Mouse (Mus musculus) ovary, adult 18-20 months (tissue): ENCODE results near the gene H2-T24.
A peak's percentile ranks its signal among the peaks of the same experiment; 100 is the strongest.
"Not testable (repeated sequence)": the region's sequence is repeated elsewhere in the genome, so short reads cannot be mapped to it uniquely, and the experiment has no call there.

Source experiments
- DNase-seq: peaks from one replicate; pipeline ENCODE4 v3.0.0; 2022; ENCODE audit warnings: low spot score, mixed read lengths

The H2-T24 gene

DNA sequence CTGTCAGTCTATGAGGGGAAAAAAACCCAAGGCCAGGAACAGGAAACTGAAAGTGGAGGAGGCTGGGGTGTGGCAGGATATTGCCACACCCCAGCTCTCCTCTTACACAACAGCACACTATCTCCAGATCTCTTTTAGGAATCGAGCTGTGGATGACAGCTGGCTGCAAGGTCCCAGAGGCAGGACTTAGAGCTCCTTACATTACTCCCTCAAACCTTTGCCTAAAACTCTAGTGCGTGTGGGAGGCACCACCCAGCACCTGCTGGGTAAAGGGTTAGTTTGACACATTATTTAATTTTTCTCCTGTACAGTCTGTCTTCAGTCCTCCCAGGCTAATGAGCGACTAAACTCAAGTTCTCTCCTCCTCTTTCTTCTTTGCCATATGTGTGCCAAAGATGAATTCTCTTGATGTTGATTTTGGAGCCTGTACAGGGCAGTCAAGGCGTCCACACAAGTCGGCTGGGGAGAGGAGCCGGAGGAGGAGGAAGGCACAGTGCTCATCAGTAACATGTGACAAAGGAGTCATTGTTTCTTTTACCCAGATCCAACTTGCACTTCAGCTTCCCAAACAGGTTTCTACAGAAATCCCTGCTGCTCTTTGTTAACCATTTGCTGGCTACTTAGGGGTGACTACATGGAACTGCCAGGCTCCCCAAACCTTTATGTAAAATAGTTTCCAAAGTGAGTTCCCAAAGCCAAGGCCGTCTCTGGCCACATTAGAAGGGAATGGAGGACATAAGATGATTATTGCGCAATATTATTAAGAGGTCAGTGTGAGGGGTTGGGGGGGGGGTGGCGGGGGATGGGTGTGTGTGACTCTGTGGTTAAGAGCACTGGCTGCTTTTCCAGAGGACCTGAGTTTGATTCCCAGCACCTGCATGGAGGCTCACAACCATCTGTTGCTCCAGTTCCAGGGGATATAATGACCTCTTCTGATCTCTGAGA, 3.6 kb upstream of the H2-T24 start:
- no peak for DNase-seq

- DNase-seq, result no peak
Observed at GRCm38 (mm10) chr17:36022922-36023321, 2.6 kb upstream of the H2-T24 start.

DNA sequence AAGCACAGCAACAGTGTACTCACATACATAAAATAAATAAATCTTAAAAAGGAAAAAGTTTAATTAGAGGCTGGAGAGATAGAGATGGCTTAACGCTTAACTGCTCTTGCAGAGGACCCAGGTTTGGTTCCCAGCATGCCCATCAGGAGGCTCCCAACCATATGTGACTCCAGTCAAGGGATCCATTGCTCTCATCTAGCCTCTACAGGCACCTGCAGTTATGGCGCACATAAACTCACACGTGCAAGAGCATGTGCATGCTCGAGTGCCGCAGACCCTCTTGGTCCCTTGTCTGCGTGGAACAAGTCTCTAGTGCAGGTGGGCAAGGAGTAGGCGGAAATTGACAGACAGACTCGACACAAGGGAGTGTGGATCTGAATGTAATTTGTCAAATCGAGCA, 1.7 kb upstream of the H2-T24 start:
- DNase-seq, result no peak

- no peak for DNase-seq
Observed at GRCm38 (mm10) chr17:36021309-36021708, 949 bp upstream of the H2-T24 start.

GRCm38 (mm10) chr17:36019519-36019918, 841 bp downstream of the H2-T24 start:
- no peak for DNase-seq

DNA sequence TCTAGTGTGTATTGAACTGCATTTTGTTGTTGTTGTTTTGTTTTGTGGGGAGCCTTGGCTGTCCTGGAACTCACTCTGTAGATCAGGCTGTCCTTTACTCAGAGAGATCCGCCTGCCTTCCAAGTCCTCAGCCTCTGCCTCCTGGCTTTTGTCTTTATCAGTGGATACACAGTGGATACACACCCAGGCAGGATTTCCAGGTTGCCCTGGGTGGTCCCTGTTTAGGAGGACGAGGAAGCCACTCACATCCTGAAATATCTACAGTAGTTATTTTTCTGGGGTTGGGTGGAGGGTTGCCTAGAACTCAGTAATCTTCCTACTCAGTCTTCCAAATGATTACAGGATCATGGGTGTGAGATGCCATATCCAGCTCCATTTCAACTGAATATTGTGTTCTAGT, 1.4 kb downstream of the H2-T24 start:
- DNase-seq, result no peak

DNA sequence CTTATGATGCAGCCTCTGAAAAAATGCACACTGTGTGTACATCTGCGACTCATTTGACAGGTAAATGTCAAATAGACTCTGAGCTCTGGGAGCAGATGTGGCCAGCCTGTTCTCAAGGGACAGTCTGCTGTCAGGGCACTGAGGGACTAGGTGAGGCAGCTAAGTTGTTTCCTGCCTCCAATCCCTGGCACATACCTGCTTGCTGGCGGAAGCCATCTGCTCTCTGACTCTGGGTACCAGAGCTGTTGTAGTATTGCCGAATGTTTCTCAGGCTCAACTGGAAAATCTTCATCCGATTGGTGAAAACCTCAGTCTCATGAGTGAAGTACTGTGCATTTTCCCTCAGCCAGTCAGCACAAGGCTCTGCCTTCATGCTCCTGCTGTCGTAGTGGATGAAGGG, 3.3 kb downstream of the H2-T24 start:
- no peak for DNase-seq

DNA sequence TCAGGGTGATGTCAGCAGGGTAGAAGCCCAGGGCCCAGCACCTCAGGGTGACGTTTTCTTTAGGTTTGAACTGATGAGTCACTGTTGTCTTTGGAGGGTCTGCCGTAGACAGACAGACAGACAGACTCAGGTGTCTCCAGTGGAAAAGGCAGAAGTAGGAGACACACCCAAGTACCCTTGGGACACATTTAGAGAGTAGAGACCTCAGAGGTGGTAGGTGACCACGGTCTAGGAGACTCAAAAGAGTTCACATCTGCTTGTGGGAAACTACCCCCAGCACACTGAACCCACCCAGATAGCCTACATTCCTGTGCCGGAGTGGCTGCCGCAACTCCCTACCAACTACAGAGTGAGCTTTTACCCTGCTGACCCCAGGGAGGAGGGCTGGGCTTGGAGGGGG, 5.4 kb downstream of the H2-T24 start:
- DNase-seq, result no peak

DNA sequence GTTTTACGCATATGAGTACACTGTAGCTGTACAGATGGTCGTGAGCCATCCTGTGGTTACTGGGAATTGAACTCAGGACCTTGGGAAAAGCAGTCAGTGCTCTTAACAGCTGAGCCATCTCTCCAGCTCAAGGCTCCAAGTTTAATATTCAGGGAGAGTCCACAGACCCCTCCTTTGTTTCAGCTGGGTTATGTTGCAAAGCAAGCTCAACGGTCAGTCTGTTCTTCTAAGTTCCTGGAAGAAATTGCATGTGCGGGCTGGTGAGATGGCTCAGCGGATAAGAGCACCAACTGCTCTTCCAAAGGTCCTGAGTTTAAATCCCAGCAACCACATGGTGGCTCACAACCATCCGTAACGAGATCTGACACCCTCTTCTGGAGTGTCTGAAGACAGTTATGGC, 16.0 kb downstream of the H2-T24 start:
- not testable (repeated sequence) for DNase-seq

DNA sequence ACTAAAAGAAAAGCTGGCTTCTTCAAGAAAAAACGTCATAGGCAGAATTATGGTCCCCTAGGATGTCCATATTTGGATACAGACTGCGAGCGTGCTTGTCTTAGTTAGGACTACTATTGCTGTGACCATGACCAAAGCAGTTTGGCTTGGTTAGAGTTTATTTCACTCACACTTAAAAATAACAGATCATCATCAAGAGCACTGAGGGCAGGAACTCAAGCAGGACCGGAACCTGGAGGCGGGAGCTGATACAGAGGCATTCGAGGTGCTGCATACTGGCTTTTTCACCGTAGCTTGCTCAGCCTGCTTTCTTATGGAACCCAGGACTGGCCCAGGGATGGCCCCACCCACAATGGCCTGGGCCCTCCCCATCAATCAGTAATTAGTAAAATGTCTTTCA, 17.0 kb downstream of the H2-T24 start:
- no peak for DNase-seq

DNA sequence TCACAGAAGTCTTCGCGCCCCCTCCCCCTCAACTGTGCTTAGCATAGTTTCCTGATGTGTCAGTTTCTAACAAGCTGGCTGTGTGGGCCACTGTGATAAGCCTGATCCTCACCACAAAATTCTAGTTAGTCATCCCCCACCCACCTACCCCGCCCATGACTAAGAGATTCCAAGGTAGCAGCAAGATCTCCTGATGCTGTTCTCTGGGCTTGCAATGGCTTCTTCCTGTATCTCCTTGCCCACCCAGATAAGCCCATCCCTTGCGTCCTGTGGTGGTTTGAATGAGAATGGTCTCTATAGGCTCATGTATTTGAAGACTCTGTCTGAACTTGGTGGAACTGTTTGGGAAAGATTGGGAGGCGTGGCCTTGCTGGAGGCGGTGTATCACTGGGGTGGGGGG, 18.4 kb downstream of the H2-T24 start:
- no peak for DNase-seq

DNA sequence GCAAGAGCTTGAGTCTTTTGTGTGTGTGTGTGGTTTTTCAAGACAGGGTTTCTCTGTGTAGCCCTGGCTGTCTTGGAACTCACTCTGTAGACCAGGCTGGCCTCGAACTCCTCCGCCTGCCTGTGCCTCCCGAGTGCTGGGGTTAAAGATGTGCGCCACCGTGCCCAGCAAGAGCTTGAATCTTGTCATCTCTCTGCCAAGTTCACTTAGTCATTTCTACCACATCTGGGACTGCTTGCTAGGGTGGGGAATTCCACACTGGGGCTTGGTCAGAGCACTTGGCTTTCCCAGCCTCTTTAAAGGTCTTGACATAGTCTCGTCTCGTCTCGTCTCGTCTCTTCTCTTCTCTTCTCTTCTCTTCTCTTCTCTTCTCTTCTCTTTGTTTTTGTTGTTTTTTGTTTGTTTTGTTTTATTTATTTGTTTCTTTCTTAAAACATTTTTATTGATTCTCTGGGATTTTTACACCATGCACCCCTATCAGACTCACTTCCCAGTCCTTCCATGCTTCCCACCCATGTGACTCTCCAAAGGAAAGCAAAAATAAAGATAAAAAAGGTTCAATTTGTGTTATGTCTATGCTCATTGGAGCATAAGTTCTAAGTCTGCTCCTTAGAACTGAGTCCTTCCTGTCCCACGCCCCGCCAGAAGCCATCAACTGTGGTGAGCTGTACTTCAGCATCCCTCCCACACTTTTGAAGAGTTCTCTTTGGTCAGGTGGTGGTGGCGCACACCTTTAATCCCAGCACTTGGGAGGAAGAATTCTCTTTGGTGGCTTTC, 19.1 kb downstream of the H2-T24 start:
- no peak for DNase-seq

GRCm38 (mm10) chr17:36000349-36000748, 20.0 kb downstream of the H2-T24 start:
- no peak for DNase-seq

DNA sequence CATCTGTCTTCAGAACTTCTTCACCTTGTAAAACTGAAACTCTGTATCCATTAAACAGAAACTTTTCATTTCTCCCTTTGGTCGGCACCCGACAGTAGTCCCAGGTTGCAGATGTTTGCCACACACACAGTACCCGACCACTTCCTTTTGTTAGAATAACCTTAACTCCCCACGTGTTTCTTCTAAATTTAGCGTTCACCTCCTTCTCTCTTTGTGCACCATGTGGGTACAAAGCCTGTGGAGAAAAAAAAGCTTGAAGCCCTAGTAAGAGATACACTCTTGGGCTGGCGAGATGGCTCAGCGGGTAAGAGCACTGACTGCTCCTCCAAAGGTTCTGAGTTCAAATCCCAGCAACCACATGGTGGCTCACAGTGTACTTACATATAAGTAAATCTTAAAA, 21.0 kb downstream of the H2-T24 start:
- DNase-seq, result no peak

GRCm38 (mm10) chr17:35998545-35999305, 21.6 kb downstream of the H2-T24 start:
- DNase-seq, result no peak

GRCm38 (mm10) chr17:35997713-35998510, 22.4 kb downstream of the H2-T24 start:
- no peak for DNase-seq

DNA sequence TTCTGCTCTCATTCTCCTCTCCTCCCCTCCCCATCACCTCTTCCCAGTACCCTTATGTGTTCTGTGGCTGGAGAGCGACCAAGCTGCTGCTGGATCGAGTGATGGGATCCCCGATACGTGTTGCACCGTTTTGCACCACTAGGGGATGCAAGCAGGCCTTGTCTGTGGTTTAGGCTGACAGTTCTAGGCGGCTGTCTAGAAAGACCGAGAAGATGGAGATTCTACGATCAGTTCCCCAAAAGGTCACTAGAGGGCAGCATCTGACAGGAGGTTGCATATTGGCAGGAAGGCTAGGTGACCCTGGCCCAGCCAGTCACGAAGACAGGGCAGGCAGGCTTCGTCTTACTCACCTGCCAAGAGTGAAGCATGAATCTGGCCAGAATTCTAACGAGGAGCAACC, 23.4 kb downstream of the H2-T24 start:
- DNase-seq, result peak; percentile 87

DNA sequence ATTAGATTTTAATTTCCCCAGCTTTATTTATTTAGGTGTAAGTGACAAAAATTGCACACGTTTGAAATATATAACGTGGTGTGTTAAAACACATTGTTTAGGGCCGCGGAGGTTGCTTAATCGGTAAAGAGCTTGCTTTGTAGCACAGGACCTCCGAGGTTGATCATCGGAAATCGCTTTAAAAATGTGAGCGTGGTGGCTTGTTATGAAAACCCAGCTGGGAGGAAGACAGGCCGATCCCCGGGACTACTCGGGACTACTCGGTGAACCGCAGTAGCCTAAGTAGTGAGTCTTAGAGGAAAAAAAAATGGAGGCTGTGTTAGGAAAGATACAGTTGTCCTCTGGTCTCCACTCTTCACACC, 25.5 kb downstream of the H2-T24 start:
- DNase-seq, result no peak

DNA sequence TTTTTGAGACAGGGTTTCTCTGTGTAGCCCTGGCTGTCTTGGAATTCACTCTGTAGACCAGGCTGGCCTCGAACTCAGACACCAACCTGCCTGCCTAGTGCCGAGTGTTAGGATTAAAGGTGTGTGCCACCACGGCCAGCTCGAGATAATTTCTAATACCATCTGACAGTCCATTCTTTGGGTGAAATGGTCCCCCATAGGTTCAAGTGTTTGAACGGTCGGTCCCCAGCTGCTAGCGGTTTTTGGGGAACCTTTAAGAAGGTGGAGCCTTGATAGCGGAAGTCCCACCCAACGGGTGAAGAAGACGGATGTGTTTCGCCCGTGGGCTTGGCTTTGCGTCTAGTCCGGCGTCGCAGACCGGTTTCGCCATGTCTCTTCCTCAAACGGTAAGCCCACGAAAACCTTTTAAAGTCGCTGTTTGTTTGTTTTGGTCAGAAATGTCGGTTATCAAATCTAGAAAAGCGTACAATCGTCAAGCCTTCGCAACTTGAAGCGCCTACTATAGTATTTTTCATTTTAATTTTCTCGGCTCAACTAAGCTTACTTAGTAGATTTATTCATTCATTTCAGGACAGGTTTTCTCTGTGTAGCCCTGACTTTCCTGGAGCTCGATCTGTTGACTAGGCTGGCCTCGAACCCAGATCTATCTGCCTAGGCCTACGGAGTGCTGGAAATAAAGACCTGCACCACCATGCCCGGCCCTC, 26.0 kb downstream of the H2-T24 start:
- peak; percentile 70 for DNase-seq

GRCm38 (mm10) chr17:35993675-35994074, 26.7 kb downstream of the H2-T24 start:
- peak; percentile 50 for DNase-seq

GRCm38 (mm10) chr17:35991781-35992180, 28.6 kb downstream of the H2-T24 start:
- no peak for DNase-seq
